Mouse (Mus musculus): Measurements from ENCODE around the gene Galnt6. TPM values are rescaled to one million over a fixed set of nuclear protein-coding genes. Genes with fewer than 3 reads are reported as not detected.

Gene Galnt6
- total RNA-seq, 2 experiments from 2014 or later: 0.34 to 0.40 TPM

DNA sequence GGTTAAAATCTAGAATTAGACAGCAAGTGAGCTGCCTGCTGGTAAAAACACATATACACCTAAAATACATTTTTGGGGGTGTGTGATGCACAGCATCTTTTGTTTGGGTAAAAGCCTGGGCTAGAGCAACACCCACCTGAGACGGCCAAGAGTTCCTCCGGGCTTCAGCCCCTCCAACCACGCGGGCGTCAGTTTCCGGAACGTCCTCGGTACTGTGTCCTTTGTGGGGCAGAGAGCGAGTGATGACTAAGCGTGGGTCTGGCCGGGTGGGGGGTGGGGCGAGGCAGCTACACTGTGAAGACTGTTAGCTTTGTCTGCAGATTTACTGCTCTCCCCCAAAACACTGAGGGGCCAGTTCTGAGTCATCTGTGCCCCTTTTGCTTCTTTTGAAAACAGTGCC lies 42.2 kb downstream of the Galnt6 start:
- intact Hi-C loops (cut with DNase I): no loop called here
- no peak for DNase-seq

DNA sequence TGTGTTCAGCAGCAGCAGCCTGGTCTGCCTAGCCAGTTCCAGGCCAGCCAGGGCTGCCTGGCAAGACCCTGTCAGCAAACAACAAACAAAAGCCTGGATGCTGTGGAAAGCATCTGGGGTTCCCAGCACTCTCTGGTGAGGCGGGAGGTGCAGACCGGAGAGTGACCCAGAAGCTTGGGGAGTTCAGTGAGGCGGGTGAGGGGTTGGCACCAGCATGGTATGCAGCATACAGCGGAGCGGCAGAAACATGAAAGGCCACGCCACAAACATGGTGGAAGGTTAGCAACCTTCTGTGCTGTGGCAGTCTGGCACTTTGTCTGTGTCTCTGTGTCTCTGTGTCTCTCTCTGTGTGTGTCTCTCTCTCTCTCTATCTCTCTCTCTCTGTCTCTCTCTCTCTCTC lies 42.7 kb downstream of the Galnt6 start:
- intact Hi-C loops (cut with DNase I): no loop called here
- DNase-seq: no peak

DNA sequence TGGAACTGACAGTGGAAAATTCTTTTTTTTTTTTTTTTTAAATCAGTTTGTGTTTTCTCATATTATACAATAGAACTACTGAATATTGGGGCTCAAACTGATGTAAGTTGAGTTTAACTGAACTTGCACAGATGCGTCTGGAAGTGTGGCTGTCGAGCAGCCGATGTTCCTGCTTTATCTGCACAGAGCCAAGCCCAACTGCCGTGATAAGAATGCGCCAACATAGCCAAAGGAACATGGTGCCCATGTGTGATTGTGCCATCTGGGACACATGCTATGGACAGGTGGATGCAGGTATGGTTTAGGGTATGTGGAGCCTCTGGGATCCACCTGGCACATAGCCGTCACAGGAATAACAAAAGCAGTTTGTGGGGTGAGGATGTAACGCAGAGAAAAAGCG lies 43.3 kb downstream of the Galnt6 start:
- no peak for DNase-seq
- intact Hi-C loops (cut with DNase I): no loop called here

DNA sequence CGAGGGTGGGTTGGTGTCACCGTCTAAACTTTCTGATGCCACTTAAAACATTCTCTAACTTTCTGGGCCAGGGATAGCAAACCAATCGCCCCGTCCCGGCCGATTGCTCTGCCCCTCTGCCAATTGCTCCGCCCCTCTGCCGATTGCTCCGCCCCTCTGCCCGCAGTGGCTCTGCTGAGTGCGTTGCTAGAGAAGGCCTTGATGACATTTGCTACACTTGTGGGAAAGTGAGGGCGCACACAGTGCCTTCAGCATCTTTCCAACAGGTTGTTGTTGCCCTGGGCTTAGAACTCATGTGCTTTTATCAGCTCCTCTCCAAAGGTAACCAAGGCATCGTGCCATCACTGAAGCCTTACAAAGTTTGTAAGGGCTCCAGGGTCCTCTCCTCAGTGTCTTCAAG lies 43.9 kb downstream of the Galnt6 start:
- intact Hi-C loops (cut with DNase I): no loop called here

DNA sequence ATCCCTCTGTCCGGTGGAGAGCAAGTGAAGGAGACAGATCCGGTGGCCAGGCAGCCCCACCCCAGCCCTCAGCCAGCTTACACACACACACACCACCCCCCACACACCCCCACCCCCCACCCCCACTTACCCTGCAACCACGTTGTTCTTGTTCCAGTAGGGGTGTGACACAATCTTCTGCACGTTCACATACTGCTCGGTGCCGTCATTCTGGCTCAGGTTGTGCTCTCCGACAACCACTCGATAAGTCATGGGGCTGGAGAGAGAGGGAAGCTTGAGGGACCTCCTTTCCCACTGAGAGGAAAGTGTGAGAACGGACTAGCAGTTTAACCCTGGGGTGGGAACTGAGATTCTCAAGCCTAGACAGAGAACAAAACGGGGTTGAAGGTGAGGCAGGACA lies 44.7 kb downstream of the Galnt6 start:
- DNase-seq: no peak
- intact Hi-C loops (cut with DNase I): no loop called here

More for the DNA sequence above, 43.9 kb downstream of the Galnt6 start:
- no peak for DNase-seq

DNA sequence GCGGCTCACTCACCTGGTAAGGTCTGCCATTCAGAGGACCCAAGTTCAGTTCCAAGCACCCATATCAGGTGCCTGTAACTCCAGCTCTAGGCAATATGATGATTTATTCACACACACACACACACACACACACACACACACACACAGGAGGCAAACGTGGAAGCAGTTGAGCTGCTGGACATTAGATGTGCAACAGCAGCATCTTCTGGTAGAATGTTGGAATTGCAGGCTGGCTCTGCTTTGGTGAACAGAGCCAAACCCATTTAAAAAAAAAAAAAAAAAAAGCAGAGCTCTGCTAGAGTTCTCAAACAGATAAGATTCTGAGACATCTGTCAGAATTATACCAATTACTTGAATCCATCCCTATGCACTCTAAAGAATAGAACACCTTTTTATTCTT lies 46.1 kb downstream of the Galnt6 start:
- peak; percentile 70 for DNase-seq
- intact Hi-C loops (cut with DNase I): no loop called here

DNA sequence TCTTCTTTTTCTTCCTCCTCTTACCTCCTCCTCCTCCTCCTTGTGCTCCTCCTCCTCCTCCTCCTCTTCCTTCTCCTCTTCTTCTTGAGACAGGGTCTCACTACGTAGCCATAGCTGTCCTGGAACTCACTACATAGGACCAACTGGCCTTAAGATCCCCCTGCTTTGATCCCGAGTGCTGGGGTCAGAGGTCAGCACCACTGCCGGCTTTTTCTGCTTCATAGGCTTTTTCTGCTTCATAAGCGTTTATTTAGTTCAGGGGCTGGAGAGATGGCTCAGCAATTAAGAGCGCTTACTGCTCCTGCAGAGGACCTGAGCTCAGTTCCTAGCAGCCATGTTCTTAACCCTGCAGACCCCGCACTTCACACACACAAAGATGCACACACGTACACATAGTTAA lies 47.4 kb downstream of the Galnt6 start:
- intact Hi-C loops (cut with DNase I): no loop called here
- DNase-seq: no peak

DNA sequence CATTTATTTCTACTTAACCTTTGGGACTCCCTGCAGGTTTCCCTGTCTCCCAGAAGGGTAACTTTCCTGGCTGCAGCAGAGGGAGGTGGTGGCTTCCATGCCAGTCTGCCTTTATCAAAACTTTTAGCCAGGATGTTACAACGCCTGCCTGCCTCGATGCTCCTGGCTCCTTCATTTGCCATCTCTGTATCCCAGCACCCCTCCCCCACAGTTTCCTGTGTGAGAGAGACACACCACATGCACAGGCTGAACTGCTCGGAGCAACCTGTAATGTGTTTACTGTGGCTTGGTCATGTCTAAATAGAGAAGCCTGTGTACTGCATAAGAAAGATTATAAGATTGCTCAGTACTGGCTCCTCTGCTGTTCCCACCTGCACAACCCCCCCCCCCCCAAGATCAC lies 48.8 kb downstream of the Galnt6 start:
- intact Hi-C loops (cut with DNase I): no loop called here
- DNase-seq: no peak

DNA sequence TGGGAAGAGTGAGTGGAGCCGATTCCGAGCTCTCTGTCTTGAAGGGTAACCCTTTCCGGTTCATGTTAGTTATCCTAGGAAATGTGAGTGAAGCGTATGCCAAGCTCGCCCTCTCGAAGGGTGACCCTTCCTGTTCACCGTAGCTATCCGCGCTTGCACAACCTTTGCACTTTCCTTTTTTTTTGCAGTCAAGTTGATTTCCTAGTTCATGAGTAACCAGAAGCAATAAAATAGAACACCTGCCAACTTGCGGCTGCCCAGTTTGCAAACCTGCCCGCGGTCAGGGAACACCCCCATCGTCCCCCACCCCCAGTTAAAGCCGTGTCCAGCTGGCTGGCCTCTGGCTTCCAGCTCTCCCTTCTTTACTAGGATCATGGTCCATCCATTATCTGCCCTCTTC lies 50.2 kb downstream of the Galnt6 start:
- intact Hi-C loops (cut with DNase I): no loop called here
- no peak for DNase-seq

DNA sequence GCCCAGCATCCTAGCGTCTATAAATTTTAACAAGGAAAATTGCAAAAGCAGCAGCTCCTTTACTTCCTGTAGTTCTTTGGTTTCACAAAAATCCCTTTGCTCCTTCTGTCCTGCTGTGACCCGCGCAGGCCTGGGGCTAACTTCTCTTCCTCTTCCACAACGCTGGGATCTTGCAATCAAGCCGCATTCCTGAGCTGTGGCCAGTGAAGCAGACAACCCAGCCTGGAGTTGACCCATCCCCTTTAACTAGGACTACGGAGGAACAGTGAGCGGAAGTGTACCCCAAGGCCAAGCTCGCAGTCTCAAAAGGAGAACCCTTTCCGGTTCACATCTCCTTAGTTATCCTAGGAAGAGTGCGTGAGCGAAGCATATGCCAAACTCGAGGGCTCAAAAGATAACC lies 50.6 kb downstream of the Galnt6 start:
- DNase-seq: no peak
- intact Hi-C loops (cut with DNase I): no loop called here

DNA sequence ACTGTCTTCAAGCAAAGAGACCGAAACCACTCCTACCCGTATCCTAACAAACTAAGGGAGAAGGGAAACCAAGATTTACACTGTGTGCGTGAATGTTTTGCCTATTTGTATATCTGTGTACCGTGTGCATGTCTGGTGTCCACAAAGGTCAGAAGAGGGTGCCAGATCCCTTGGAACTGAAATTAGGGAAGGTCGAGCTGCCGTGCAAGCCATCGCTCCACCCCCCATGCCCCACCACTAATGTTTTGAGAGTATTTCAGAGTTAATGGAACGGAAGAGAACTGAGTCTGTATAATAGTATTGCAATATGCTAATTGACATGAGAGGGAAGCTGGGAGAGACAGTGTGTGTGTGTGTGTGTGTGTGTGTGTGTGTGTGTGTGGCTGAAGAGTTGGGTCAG lies 51.5 kb downstream of the Galnt6 start:
- intact Hi-C loops (cut with DNase I): no loop called here

DNA sequence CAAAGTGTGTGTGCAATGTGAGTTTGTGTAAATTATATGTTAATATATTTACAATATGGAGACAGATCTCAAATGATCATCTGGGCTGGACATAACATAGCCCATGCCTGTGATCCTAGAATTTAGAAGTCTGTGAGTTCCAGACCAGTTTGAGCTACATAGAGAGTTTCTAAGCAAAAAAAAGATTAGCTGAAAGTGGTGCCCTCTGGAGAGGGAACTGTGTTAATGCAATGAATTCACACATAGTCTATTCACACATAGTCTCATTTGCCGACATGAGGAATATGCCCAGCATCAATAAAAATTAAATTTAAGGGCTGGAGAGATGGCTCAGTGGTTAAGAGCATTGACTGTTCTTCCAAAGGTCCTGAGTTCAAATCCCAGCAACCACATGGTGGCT lies 52.7 kb downstream of the Galnt6 start:
- DNase-seq: no peak
- intact Hi-C loops (cut with DNase I): no loop called here

More for the DNA sequence above, 51.5 kb downstream of the Galnt6 start:
- no peak for DNase-seq

DNA sequence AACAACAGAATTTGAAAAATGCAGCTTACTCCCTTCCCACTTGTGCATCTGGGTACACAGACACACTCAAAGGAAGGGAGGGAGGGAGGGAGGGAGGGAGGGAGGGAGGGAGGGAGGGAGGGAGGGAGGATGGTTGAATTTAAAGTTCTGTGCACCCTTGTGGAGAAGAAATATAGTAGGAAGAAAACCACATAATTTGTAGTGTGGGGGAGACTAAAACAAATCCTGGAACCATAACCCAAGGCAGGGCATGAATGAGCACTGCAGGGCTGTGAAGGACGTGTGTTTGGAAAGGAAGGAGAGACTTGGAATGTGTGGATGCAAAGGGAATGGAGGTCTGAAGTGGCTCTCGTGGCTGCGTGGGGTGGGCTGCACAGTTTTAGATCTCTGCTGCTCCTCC lies 53.7 kb downstream of the Galnt6 start:
- no peak for DNase-seq
- intact Hi-C loops (cut with DNase I): no loop called here

DNA sequence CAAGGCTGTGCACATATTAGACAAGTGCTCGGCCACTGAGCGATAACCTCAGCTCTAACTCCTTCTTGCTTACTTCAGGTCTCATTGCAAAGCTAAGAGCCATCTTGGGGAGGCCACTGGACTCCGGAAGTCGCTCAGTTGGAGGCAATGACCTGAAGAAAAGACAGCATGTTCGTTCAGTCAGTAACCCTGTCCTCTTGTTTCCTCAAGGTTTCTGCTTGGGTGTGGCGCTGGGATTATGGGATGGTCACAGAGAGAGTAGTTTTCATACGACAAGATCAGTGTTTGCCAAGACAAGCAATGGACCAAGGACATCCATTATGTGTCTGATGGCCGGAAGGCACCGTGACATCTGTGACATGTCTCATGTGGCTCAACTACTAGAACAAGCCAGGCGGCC lies 54.6 kb downstream of the Galnt6 start:
- no peak for DNase-seq
- intact Hi-C loops (cut with DNase I): no loop called here

DNA sequence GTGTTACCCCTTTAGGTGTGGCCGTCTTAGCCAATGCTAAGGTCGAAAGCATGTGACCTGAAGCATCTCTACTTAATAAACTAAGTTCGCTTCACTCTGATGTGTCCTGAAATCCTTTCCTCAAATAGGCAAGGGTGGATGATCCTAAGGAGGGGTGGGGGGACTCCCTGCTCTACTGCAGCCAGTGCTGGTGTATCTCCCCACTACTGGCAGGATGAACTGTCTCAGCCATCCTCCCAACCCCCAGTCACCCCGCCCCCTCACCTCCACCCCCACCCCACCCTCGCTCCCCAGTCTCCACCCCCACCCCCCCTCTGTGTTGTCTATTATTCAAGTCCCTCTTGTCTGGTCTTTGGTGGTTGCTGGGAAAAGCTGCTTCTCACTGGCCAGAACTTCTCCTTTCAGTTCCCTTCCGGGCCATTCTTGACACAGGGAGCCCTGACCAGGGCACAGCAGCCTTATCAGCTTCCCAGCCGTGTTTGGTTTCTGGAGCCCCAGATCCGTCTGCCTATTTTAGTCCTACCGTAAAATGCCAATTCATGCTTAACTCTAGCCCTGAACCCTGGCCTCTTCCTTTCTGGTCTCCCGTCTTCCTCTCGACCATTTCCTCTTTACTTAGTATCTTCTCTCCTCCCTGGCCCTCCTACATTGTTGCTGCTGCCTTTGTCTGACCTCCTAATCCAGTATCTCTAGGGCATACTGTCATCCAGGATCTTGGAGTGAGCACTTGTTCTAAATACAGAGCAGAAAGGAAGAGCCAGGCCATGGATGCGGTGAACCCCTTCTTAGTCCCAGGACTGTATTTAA lies 55.4 kb downstream of the Galnt6 start:
- no peak for DNase-seq
- intact Hi-C loops (cut with DNase I): no loop called here

DNA sequence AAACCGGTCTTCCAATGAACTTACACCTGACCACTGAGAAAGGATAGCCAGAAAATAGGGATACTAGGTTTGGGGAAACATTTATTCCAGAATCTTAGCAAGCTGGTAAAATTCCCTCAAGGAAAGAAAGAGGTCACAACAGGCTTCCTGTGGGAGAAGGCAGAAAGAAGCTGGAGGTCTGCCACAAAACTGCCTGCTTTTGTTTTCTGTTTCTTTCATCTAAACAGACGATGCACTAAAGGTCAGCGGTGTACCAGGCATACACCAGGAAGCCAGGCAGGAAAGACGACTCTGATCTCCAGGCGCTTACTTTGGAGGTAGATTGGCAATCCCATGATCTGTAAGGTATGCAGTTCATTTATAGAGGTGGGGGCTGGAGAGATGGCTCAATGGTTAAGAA lies 58.3 kb downstream of the Galnt6 start:
- intact Hi-C loops (cut with DNase I): no loop called here
- DNase-seq: no peak

DNA sequence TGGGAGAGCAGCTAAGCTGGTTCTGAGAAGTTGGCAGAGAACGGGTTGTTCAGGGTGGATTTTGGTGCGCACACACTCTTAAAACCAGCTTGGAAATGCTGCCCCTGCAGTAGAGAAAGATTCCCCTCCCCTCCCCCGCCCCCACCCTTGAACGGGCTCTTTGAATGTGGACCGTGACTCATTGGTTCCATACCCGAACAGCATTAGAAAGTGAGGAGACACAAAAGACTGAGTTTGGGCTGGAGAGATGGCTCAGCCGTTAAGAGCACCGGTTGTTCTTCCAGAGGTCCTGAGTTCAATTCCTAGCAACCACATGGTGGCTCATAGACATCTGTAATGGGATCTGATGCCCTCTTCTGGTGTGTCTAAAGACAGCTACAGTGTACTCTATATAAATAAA lies 59.2 kb downstream of the Galnt6 start:
- intact Hi-C loops (cut with DNase I): no loop called here
- DNase-seq: no peak

DNA sequence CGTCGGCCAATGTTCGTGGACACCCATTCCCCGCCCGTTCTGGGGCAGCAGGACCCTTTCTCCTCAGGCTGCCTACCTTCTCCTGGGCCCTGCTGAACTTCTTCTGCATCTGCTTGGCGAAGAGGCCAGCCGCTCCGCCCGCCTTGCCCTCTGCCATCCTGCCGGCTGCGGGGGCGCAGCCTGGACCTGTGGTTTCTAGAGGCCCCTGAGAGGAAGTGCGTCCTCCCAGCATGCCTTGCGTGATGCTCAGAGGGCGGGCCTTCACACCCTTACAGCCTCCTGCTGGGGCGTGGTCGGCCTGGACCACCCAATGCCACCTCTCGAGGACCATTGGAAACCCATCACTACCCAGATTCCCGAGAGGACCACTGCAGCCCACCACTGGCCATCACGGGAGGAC lies 59.8 kb downstream of the Galnt6 start, which contains the start of gene Bin2:
Gene Bin2 (minus strand): TSS at position 217 of the 400 bp plus-strand sequence.
- no peak for DNase-seq
- intact Hi-C loops (cut with DNase I): no loop called here

DNA sequence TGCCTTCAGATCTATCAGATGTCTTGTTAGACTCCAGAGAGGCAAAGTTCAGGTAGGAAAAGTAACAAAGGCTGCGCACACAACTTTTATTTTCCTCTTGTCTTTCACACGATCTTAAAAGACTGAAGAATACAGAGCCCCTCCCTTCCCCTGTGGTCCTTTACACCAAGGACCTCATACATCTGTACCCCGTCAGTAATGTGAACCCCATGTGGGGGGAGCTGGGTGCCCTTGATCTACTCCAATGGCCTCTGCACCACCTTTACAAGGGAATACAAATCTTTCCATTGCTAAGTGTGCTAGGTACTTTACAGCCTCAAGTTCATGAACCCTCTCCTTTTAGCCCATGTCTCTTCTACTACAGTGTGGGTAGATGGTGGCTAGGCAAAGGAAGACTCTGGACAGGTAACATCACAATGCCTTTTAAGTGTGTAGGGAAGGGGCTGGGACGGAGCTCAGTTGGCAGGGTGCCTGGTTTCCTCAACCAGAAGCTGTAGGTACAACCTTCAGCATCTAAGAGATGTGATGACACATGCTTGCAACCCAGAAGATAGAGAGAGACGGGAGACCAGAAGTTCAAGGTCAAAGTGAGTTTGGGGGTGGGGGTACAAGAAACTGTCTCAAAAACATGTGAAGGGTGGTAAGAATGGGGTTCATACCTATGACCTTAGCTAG lies 61.2 kb downstream of the Galnt6 start:
- DNase-seq: no peak
- intact Hi-C loops (cut with DNase I): no loop called here

DNA sequence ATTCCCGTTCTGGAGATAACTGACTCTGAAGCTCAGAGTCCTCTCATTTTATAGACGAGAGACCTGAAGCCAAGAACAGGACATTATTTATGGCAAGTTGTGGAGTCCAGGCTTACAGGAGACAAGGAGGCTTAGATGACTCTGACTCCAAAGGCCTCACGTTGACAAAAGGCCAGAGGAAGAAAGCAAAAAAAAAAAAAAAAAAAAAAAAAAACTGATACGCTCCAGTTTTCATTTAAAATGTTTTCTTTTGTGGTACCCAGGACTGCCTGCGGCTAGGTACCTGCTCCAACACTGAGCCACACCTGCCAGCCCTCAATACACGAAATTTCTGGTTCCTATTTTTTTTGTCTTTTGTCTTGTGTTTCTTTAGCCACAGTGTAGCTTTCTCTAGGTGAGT lies 61.8 kb downstream of the Galnt6 start:
- intact Hi-C loops (cut with DNase I): no loop called here
- DNase-seq: no peak

DNA sequence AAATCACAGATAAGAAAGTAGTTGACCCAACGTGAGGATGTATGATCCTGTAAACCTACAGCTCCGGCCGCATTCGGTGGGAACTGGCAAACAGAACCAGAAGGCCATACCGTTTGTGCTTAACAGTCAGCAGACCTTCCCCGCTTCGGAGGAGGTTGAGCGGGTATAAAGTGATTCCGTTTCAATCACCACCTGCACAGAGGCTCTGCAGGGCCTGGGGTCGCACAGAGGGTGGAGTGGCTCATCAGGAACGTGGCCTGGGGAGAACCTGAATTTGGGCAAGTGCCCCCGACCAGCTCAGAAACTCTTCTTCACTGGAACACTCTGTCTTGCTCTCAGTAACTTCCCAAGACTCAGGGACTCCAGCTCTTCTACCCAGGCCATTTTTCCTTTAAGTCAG lies 62.3 kb downstream of the Galnt6 start:
- intact Hi-C loops (cut with DNase I): no loop called here

DNA sequence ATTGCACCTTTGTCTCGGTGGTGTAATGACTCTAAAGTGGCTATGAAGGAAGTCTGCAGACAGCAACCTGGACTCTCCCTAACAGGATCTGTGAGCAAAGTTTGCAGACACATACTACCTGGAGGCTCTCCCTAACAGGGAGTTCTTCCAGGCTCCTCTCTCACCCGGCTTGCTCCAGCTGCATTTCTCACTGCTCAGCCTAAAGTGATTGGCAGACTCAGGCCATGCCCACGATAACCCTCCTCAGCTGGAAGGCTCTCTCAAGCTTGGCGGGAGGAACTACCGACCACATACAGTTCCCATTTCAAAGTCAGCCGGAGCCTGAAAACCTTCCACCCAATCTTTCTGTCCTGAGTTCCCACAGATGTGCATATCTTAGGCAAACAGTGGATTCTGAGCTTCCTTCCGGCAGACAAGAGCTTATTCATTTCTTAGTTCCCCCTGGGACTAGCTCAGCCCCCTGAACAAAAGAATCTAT lies 62.9 kb downstream of the Galnt6 start:
- DNase-seq: no peak
- intact Hi-C loops (cut with DNase I): no loop called here

More for the DNA sequence above, 62.3 kb downstream of the Galnt6 start:
- DNase-seq: no peak
